21 mouse cellular contexts compared by ENCODE assay signal in genomic region chr1:62566596-62566995, GRCm38 (mm10).
DNase-seq lines count a peak whose midpoint lies in the region; ATAC-seq lines count a peak whose summit lies in the region.
"Had no signal": no experiment of that assay in that cellular context is flagged by ENCODE, and none has a peak within 500 bp of the region (broad histone marks: within the 10 kb centered on the region; RNA-seq: fewer than 3 reads in every experiment).

No protein-coding gene starts in this region.

- H3K27ac ChIP-seq in heart, embryonic 11.5 days (ENCODE audit: low read depth, low read length) = no peak overlapping the region
- H3K27ac ChIP-seq: embryonic facial prominence, embryonic 10.5 days; embryonic facial prominence, embryonic 12.5 days had no signal

- peak; percentile 18 for DNase-seq in adrenal gland, adult 2 months
- DNase-seq in adrenal gland, postnatal 4 days (ENCODE audit: low spot score in 2 of 2) = no peak
- peak; percentile 39 for DNase-seq in heart, adult 11 months
- DNase-seq in yolk sac, embryonic 10.5 days (ENCODE audit: low spot score) = peak; percentile 72
- DNase-seq: adrenal gland, postnatal 10 days; adrenal gland, postnatal 25 days; B cell, adult 2 months; cerebellum, adult 11-12 months; cerebellum, adult 2 months; cerebellum, adult 9-10 months; cerebellum, postnatal 10 days; cerebellum, postnatal 25 days had no signal

- peaks cover 4% of the 10 kb centered on the region; the same call in 1 of the 2 replicates for H3K4me1 ChIP-seq in heart, embryonic 11.5 days (ENCODE audit: control insufficient read depth, insufficient read depth, low read length)

- H3K36me3 ChIP-seq in heart, embryonic 11.5 days (ENCODE audit: control insufficient read depth, insufficient read depth, low read length) = no peaks in the 10 kb centered on the region
- H3K36me3 ChIP-seq: embryonic facial prominence, embryonic 10.5 days; embryonic facial prominence, embryonic 12.5 days; G1E had no signal

- H3K4me3 ChIP-seq in heart, embryonic 11.5 days (ENCODE audit: low read depth, low read length) = no peak overlapping the region
- H3K4me3 ChIP-seq: embryonic facial prominence, embryonic 10.5 days; embryonic facial prominence, embryonic 12.5 days; forebrain, embryonic 13.5 days had no signal

- WGBS in heart, embryonic 11.5 days (ENCODE audit: insufficient replicate concordance) = 15% methylated on average over 4 of the region's 4 CpGs

- no peak overlapping the region for H3K4me2 ChIP-seq in heart, embryonic 11.5 days
- H3K4me2 ChIP-seq: embryonic facial prominence, embryonic 12.5 days; forebrain, embryonic 13.5 days had no signal

- H3K9ac ChIP-seq in heart, embryonic 11.5 days (ENCODE audit: low read depth, low read length) = no peak overlapping the region
- H3K9ac ChIP-seq: embryonic facial prominence, embryonic 12.5 days; forebrain, embryonic 13.5 days had no signal

- H3K27me3 ChIP-seq in heart, embryonic 11.5 days (ENCODE audit: control insufficient read depth, insufficient read depth, low read length) = no peaks in the 10 kb centered on the region
- H3K27me3 ChIP-seq: CH12.LX; embryonic facial prominence, embryonic 12.5 days; forebrain, embryonic 13.5 days; Patski had no signal

- no peak for ATAC-seq in heart, embryonic 11.5 days (replicated peaks; ENCODE audit: insufficient number of reproducible peaks, low FRiP score, low TSS enrichment)
- ATAC-seq: activated CD4-positive, CD25-positive, alpha-beta regulatory T cell, adult 4 months; CD4-positive, CD25-positive, alpha-beta regulatory T cell, adult 4 months; forebrain, embryonic 13.5 days; Patski had no signal

- H3K9me3 ChIP-seq in heart, embryonic 11.5 days (replicated peaks; ENCODE audit: control insufficient read depth, low read length) = no peaks in the 10 kb centered on the region
- H3K9me3 ChIP-seq: embryonic facial prominence, embryonic 10.5 days; embryonic facial prominence, embryonic 12.5 days; forebrain, embryonic 13.5 days; G1E had no signal

Comparison
In these comparisons a context has a peak if more than half of its experiments do, and no peak if none do; other contexts are left out.
1. DNase-seq: peak in adrenal gland, adult 2 months (single experiment), heart, adult 11 months (single experiment) and yolk sac, embryonic 10.5 days (single experiment); none in adrenal gland, postnatal 4 days (0 of 2).